Mouse (Mus musculus) olfactory bulb, adult 2 months (tissue): ENCODE results near the gene Ccnb1.

Experiments used
- CTCF ChIP-seq: fragments of 200-500 bp; IDR thresholded peaks from 2 replicates; pipeline ENCODE4 v1.5.1; 2012; ENCODE audit warnings: low read depth, mild to moderate bottlenecking, low read length, moderate library complexity; ENCODE audit not compliant: insufficient read depth
- POLR2A ChIP-seq: fragments of 200-500 bp; IDR thresholded peaks from 2 replicates; pipeline ENCODE4 v1.6.1; 2012; ENCODE audit warnings: mild to moderate bottlenecking, low read depth, low read length, moderate library complexity; ENCODE audit not compliant: insufficient read depth

DNA sequence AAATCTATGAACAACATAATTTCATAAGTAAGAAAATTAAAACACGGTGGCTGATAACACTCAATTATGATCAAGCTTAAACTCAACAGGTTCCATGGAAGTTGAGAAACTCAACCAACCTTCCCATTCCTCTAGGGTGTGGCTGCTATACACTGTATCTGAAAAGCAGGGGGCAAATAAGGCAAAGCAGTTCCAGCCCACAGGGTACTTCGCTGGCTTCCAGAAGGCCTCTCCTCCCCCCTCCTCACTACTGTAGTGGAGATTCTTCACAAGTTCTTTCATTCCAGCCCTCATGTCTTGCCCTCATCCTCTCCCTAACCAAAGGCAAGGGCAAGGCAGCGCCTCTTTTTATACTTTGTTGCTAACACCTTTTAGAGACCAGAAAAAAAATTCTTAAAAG is 37.5 kb upstream of the Ccnb1 start:
- no peak for TF ChIP-seq POLR2A
- no peak for TF ChIP-seq CTCF
